Mouse (Mus musculus): ENCODE data around the gene Mlph. TPM values are rescaled to one million over a fixed set of nuclear protein-coding genes. Genes with fewer than 3 reads are reported as not detected.
A peak's percentile ranks its signal among the peaks of the same experiment; 100 is the strongest.

The Mlph gene
- under 1 TPM; 0.21 to 0.32 TPM for total RNA-seq (2021)
- long read RNA-seq, experiment 1: 0 reads
- long read RNA-seq, experiment 2: 0 reads

DNA sequence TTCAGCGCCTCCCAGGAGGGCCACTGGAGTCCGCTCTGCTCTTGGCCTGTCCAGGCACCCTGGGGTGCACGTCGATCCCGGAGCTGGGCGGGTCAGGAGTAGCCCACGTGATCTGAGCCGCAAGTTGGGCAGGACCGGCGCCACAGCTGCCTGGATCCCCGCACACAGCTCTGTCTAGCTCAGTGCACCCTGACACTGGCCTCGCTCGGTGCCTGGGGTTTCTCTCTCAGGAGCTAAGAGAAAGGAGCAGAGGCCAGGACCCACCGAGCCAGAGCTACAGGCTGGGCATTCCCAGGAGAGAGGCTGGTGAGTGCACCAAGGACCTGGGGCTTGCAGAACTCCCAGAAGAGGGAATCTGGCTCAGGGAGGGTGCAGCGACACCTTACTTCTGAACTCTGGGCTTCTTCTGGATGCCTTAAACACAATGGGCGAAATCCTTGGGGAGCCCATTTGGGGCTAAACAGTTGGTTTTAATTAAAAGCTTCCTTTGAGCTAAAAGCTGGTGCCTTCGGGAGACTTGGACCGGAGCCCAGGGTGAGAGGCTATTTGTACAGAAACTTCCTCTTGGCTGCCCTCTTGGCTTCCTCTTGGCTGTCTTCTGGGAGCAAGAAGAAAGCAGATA lies at the start of gene Mlph:
TSS of gene Mlph (plus strand) at position 138 of the 622 bp plus-strand sequence.
- no peak for DNase-seq (ENCODE audit: low spot score)

GRCm38 (mm10) chr1:90866734-90867133 lies 48.2 kb upstream of the Mlph start:
- no peak for DNase-seq (ENCODE audit: low spot score)

DNA sequence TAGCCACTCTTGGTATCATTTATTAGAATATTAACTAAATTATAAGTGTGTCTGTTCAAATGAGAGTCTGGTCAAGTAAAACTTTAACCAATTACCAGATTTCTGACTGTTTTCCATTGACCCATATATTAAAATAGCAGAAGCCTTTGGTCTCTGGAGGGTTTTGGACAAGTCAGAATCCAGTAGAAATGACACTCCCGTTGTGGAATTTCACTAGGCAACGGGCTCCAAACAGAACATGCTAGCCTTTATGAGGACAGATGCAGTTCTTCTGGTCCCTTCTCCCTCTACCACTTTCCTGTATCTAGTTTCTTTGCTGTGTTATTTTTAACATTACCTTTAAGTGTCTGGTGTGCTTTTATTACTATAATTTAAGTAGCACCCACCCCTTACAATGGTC lies 44.3 kb upstream of the Mlph start:
- peak; percentile 39 for DNase-seq (ENCODE audit: low spot score)

DNA sequence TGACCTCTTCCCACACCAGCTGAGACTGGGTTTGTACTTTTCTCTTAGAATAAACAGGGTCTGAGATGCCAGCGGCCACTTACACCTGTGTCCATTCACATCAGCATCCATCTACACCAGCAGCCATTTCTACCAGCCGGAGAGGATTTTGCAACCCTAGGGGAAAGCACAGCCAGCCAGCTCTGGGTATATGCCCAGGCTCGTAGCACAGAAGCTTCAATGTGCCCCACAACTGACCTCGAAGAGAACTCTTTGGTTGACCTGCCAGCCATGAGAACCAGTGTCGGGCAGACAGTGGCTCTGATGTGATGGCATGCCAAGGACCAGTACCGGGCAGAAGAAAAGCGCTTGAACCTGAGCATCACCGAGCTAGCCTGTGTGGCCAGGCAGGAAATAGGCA lies 39.5 kb upstream of the Mlph start:
- DNase-seq (ENCODE audit: low spot score): no peak

DNA sequence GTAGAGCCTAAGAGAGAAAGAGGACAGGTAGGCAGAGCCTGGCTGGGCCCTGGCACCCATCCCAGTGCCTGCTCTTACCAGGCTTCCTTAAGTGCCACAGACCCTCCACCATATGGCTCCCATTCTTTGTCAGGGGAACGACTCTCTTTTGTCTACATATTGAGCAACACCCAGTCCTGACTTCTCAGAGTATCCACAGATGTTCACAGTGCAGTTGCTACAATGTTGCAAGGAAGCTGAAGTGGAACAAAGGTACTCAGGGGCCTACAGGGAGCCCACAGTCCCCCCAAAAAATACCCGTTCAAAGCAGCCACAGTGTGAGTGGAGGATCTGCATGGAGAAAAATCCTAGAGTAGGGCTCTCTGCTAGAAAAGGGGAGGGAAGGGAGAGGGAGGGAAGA lies 38.9 kb upstream of the Mlph start:
- no peak for DNase-seq (ENCODE audit: low spot score)

GRCm38 (mm10) chr1:90876486-90877270 lies 38.2 kb upstream of the Mlph start:
- no peak for DNase-seq (ENCODE audit: low spot score)

GRCm38 (mm10) chr1:90885771-90886460 lies 29.0 kb upstream of the Mlph start:
- DNase-seq (ENCODE audit: low spot score): no peak

DNA sequence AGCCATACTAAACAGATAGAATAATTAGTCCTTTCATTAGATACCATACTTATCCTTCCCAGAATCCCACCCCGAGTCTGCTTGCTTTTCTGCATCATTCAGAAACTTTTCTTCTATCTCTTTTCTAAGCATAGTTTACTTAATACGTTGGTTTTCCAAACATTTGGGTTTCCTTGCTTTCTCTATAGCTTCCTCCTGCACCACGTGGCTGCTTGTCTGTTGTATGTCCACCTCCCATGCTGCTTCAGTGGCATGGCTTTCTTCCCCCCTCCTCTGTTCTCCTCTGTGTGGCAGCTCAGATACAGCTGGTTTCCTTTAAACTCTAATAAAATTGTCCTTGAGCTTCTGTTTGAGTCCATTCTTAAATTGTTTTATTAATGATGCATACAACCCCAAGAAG lies 20.4 kb upstream of the Mlph start:
- DNase-seq (ENCODE audit: low spot score): no peak

DNA sequence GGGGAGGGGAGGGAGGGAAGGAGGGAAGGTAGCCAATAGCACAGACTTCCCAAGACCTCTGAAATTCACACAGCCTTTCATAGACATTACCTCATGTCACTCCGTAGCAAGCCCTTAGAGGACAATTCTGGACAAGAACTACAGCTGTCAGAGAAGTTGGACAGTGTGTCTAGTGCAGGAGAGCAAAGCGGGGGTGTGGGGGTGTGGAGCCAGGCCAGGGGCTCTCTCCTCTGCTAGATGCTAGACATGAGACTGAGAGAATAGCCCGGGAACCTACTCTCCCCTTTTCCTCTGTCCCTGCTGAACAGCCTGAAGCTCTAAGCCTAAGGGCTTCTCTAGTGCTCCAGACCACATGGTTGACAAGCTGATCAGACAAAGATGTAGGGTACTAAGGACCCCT lies 19.9 kb upstream of the Mlph start:
- peak; percentile 23 for DNase-seq (ENCODE audit: low spot score)

- peak; percentile 20 for DNase-seq (ENCODE audit: low spot score)
Measured at GRCm38 (mm10) chr1:90896281-90896680, 18.6 kb upstream of the Mlph start.

GRCm38 (mm10) chr1:90896741-90897361 lies 18.0 kb upstream of the Mlph start:
- peak; percentile 89 for DNase-seq (ENCODE audit: low spot score)

GRCm38 (mm10) chr1:90898012-90898411 lies 16.9 kb upstream of the Mlph start:
- no peak for DNase-seq (ENCODE audit: low spot score)

DNA sequence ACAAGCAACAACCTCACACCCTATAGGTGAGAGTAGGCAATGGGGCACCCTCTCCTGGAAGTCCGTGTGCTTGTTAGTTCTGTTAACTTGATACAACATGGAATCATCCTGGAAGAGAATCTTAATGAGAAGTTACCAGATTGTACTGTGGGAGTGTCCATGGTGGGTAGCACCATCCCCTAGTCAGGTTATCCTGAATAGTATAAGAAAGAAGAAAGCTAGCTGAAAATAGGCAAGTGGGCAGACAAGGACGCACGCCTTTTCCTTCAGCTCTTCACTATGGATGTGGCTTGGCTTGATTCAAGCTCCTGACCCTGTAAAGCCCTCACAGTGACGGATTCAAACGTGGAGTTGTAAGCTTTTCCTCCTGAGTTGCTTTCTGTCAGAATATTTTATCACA lies 15.1 kb upstream of the Mlph start:
- no peak for DNase-seq (ENCODE audit: low spot score)

DNA sequence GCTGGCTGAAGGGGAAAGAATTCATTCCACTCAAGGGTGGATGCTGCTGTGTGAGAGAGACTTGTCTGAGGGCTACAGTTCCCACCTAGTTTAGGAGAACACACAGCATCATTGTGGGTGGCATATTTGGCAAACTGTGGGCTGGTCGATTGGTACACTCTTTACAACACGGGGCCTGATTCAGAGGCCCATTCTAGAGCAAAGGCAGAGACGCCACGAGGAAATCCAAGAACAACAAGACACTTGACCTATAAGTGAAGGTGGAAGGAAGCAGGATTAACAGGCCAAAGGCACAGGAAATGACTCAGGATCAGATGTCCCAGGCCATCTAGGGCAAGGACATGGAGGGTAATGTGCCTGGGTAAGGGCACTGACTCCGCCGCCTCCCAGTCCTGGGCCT lies 14.5 kb upstream of the Mlph start:
- DNase-seq (ENCODE audit: low spot score): peak; percentile 37

DNA sequence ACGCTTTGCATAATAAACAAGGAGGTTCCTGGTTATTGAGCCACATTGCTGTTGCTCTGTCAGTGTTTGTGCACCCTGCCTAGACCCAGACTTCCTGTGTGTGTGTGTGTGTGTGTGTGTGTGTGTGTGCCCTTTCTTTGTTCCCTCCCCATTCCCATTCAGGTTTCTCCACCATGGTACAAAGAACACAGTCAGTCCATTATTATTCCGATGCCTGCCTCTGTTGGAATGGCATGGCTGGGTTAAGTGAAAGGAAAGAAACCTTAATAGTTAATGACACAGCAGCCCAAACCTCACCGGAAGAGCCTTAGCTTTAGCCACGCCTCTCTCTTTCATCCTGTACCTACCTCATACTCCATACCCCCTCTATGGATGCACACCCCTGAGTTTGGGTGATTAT lies 13.6 kb upstream of the Mlph start:
- DNase-seq (ENCODE audit: low spot score): no peak

DNA sequence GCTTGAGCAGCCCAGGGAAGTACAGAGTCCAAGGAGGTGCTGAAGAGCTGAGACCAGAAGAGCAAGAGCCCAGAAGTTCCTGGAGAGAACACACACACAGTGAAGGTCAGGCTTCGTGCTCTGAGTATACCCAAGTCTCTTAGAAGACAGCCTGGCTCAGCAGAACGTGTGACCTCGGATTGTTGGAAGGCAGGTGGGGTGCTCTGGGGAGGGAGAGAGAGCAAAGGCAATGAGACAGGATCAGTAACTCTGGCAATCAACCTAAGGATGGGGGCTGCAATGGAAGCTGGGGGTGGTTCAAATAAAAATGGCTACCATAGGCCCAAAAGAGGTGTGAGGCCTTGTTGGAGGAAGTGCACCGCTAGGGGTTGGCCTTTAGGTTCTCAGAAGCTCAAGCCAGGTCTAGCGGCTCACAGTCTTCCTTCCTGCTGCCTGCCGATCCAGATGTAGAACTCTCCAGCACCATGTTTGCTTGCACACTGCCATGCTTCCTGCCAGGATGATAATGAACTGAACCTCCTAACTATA lies 13.1 kb upstream of the Mlph start:
- DNase-seq (ENCODE audit: low spot score): no peak

DNA sequence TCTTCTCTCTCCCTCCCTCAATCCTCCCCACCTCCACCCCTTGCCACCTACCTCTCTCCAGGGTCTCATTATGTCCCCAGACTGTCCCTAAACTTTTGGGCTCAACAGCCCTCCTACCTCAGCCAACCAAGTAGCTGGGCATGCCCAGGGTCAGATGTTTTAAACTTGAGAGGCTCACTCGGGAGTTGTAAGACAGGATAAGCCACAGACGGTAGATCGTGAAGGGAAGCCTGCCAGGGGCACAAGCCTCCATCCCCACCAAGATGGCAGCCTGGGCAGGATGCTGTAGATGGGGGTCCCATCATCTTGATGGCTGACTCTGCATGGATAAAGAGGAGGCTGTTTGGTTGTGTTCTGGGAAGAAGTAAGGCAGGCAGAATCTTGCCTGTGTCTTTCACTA lies 12.1 kb upstream of the Mlph start:
- no peak for DNase-seq (ENCODE audit: low spot score)

- no peak for DNase-seq (ENCODE audit: low spot score)
Measured at GRCm38 (mm10) chr1:90903211-90903945, 11.5 kb upstream of the Mlph start.

DNA sequence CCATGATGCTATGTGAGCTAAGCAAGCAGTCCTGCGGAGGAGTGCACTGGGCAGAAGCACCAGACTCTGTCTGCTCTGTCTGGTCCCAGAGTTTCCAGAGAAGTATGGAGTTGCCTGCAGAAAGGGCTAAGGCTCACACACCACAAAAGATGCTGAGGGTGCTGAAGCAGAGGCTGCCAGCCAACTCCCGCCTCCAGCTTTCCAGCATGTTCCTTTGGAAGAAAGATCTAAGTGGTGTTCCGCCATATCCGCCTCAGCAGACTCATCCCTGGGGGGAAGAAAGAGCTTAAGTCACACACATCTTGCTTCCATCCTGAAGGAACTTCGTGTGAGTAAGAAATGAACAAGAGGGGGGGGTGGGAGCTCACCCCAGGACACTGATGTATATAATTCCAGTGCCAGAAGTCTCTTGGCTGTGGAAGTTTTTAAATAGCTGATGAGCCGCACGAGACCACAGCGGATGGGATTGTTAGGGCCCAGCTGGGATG lies 10.9 kb upstream of the Mlph start:
- DNase-seq (ENCODE audit: low spot score): peak; percentile 34

DNA sequence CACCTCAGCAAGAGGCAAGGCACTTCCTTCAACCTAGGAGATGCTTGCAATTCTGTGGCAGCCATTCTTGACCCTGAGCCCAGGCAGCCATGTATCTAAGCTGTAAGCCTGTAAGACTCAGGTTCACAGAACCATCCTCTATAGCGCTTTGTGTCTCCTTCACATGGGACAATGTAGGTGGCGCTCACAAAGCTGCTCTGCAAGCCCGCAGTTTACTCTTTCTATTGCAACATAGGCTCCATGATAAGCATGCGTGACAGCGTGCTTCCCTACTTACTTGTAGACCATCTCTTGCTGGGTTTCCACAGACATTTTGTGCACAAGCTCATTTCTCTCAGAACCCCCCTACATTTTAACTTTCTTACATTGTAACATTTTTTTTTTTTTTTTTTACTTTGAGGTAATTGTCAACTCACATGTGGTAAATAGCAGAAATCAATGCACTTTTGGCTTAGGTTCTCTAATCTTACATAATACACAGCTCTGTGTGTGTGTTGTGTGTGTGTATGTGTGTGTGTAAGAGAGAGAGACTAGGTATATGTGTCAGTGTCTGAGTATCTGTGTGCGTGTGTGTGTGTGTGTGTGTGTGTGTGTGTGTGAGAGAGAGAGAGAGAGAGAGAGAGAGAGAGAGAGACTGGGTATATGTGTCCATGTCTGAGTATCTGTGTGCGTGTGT lies 10.0 kb upstream of the Mlph start:
- DNase-seq (ENCODE audit: low spot score): no peak

Measured in gastrocnemius, adult 18-20 months (tissue).